Mouse (Mus musculus) hindbrain, embryonic 11.5 days (tissue): ENCODE data around the gene Cxcl14. TPM values are rescaled to one million over a fixed set of nuclear protein-coding genes. Genes with fewer than 3 reads are reported as not detected.

Source experiments
- polyA plus RNA-seq: library from polyadenylated mRNA; unstranded; fragments of >200 nt; fragmentation: Nextera tagmentation; extraction: Ambion mirVana; gene quantifications from 2 replicates; pipeline ENCODE4 v1.2.1, GENCODE M21; 2014

Cxcl14 gene
- polyA plus RNA-seq, 1 experiment from 2014 or later = 23.4 TPM

Other genes with a start within 250 kb of the Cxcl14 start
- 578 and 619 TPM in 2 replicates for gene H2afy, start 160.2 kb downstream of the Cxcl14 start, polyA plus RNA-seq
- gene Tifab, start 117.7 kb downstream of the Cxcl14 start, polyA plus RNA-seq = 0.45 and 0.71 TPM in 2 replicates
- 30.6 and 37.4 TPM in 2 replicates for gene Neurog1, start 44.4 kb downstream of the Cxcl14 start, polyA plus RNA-seq
- not detected in 2 replicates for gene Gm3045, start 130.0 kb upstream of the Cxcl14 start, polyA plus RNA-seq
- gene Slc25a48, start 141.8 kb upstream of the Cxcl14 start, polyA plus RNA-seq = 0.05 and 0.06 TPM in 2 replicates
- not detected in 2 replicates for gene Il9, start 185.7 kb upstream of the Cxcl14 start, polyA plus RNA-seq
- 3.2 and 3.3 TPM in 2 replicates for gene Fbxl21, start 225.9 kb upstream of the Cxcl14 start, polyA plus RNA-seq